Mouse (Mus musculus): ENCODE results near the gene Tbc1d1.
A peak's percentile ranks its signal among the peaks of the same experiment; 100 is the strongest.

The Tbc1d1 gene

DNA sequence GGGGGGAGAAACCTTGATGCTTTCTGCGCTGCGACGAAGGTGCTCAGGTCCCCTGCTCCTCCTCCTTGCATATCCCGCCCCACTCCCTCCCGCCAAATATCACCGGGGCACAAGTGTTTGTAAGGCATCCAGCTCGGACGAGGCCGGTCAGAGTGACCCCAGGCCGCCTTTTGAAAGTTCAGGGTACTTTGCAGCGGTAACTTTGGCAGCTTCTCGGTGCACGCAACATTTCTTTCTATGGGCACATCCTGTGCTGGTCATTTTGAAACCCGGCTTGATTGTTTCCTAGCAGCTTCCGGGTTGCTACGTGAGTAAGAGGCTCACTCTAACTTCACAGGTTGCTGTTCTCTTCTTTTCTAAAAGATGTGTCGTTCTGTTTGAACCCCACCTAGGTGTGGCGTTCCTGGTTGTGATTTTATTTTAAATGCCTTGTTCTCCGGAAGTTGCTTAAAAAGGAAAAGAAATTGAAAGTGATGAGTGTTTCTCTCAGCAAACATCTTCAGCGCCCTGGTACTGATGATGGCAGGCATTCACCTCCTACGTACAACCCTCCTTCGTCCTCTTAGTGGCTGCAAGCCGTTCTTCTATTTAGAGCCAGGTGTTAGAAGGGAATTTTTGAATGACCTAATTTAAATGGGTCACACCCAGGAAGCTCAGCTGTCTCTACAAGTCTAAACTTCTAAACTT is 4.7 kb downstream of the Tbc1d1 start:
- DNase-seq (ENCODE audit: low spot score in 2 of 2): peak; percentile 21 to 28

DNA sequence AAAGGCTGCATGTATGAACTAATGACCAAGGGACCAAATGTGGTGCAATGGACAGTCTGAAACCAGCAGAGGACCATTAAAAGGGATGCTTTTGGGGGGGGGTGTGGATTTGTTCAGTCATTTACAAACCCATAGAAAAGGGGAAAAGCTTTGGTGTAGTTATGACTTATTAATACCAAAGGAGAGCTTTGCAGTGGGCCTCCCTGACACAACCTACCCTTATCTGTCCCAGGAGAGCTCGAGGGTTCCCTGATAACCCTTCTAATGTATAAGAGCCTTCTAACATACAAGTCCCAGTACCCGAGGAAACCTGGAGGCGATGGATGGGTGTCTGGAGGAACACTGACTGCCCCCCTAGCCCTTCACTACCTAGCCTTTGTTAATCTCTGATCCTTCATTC is 5.8 kb downstream of the Tbc1d1 start:
- DNase-seq (ENCODE audit: low spot score in 2 of 2): no peak

DNA sequence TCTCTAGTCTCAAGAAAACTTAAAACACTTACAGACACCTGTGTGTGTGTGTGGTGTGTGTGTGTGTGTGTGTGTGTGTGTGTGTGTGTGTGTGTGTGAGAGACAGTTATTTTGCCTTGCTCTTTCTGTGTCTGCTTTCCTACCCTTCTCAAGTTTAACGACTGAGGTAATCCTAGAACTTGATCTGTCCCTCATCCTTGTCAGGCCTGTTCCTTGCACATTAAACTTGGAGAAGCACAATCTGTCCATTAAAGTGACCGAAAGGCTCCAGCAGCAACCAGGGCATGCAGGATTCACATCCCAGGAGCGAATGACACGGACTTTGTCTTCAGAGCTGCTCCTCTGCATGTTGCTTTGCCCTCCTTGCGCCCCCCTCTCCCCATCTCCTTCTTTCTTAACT is 6.5 kb downstream of the Tbc1d1 start:
- DNase-seq (ENCODE audit: low spot score in 2 of 2): no peak

DNA sequence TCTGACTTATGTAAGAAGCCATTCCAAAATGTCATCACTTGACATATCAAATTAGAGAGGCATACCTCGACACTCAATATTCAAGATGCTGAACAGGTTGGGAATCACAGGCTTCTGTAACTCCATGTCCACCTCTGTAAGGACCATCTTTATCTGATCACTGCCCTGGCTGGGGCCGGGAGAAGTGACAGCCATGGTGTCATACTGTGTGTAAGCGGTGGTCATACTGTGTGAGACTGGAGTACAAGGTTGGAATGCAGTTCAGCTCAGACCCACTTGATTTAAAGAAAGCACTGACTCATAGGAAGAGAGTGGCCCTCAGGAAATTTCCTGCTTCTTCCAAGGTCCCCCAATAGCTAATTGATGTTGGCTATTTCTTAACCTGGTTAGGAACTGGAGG is 8.3 kb downstream of the Tbc1d1 start:
- no peak for DNase-seq (ENCODE audit: low spot score in 2 of 2)

DNA sequence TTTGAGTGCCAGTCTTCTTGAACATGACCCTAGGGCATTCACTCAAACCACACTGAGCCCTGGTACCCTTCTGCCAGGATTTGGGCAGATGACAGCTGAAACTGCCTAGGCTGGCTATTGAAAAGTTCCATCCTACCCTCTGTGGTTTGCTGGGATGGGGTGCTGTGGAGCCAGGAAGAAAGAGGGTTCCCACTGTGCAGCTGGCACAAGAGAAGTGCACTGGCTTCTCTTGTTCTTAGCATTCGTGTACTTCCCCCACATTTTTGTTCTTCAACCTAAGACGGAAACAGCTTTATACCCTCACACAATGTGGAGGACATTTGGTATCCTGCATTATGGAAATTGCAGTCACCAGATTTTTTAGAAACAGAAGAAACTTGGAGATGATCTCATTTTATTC is 9.7 kb downstream of the Tbc1d1 start:
- DNase-seq (ENCODE audit: low spot score in 2 of 2): no peak

DNA sequence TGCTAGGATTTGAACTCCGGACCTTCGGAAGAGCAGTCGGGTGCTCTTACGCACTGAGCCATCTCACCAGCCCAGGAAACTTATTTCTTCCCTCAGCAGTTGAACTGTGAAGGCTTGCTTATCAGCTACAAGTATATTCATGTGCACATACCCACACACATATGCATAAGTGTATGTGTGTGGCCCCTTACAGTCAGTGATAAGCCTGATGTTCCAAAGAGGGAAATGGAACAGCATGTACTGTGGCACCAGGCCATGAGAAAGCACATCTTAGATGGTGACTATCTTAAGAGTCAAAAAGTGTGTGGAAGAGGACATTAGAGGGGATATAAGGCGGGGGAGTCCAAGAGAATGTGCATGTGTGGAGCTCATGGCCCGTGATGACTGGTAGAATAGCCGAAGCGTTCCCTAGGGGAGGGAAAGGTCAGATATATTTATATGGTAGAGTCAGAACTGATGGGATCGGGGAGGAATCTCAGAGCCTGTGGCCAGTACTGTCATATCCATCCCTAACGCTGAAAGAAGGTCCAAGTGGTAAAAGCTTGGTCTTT is 13.0 kb downstream of the Tbc1d1 start:
- no peak for DNase-seq (ENCODE audit: low spot score in 2 of 2)

DNA sequence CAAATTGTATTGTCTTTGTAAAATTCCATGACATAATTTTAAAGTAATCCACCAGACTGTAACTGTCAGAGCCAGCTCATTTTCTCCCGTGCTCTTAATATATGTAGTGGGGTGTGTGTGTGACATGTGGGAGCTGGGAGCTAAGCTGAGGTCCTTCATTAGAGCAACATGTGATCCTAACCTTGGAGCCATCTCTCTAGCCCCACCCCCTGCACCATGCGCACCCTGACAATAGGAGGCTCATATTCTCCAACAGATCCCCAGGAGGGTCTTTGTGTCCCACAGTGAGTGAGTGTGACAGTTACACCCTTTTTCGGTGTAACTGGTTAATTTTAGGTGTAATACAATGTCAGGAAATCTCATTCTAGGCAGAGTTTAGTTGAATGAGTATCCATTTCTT is 16.8 kb downstream of the Tbc1d1 start:
- DNase-seq (ENCODE audit: low spot score in 2 of 2): no peak

DNA sequence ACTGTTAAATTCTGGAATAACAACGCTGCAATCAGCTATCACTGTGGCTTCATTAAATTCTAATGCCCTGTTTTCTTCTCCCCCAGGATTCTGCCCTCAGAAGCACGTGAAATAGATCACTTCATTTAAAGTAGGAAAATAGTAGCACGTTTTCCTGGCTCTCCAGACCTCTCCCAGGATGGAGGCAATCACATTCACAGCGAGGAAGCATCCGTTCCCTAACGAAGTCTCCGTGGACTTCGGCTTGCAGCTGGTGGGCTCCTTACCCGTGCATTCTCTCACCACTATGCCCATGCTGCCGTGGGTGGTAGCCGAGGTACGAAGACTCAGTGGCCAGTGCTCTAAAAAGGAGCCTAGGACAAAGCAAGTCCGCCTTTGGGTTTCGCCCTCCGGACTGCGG is 17.2 kb downstream of the Tbc1d1 start:
- no peak for DNase-seq (ENCODE audit: low spot score in 2 of 2)

DNA sequence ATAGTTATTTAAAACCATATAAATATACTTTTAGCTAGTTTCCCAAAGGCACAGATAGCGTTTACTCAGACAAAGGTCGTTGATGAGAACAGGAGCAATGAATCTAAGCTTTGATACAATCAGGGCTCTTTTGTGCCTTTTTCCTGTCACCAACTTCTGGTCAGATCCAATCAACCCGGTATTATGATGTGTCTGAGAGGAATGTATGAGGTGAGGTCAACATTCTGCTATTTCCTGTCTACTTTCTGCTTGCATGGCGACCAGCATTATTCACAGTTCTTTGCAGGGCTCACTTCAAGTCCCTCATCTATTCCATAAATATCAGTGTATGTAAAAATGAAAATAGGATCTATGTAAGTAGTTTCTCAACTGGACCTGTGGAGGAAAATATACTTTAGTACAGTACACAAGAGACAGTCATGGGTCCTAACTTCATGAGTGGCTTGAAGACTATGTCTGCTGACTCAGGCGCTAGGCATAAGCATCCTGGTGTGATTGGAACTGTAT is 18.4 kb downstream of the Tbc1d1 start:
- DNase-seq (ENCODE audit: low spot score in 2 of 2): no peak

DNA sequence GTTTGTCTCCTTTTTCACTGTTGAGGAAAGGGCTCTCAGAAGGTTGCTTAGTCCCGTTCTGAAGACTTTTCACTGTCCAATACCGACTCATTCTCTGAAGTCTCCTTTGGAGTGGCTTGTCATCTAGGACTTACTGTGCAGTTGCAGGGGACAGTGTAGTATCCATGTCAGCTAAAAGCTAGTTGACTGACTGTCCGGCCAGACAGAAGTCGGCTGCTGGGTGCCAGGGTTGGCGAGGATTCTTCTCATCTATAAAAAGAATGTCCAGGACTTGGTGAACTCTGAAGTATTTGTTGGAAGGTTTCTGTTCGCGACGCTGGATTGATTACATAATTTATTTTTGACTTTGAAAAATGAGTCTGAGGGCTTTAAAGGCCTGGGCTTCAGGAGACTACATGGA is 24.4 kb downstream of the Tbc1d1 start:
- DNase-seq (ENCODE audit: low spot score in 2 of 2): no peak

DNA sequence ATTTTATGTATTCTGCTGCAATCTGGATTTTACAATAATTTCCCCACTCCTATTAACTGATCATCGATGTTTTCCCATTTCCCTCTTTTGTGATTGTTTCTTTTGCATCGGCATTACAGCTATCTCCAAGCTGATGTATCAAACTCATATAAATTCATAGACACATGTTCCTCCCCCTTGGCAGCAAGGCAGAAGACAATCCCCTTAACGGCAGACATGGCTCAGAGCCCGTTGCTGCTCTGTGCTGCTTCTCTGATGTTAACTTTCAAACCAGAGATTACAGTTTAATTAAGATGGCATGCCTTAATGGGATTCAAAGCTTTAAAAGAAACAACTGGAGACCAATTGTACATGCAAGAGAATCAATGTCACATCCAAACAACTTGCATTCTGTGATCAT is 27.6 kb downstream of the Tbc1d1 start:
- DNase-seq (ENCODE audit: low spot score in 2 of 2): no peak

DNA sequence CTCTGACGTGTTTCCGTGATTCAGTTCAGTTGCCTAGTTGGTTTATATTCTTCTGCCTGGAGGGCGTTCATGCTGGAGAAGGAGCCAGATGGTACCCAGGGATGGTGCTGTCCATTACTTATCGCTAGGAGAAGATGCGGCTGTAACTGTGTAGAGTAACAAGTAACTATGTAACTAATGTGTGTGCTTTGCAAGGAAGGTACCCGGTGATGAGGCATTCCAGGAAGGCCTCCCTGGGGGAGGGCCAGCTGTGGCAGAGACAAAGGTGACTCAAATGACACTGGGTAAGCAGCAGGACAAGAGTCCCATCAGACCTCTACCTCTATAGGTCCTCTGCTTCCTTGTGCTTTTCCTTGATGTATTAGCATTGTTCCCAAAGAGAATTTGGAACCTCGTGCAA is 29.2 kb downstream of the Tbc1d1 start:
- no peak for DNase-seq (ENCODE audit: low spot score in 2 of 2)

DNA sequence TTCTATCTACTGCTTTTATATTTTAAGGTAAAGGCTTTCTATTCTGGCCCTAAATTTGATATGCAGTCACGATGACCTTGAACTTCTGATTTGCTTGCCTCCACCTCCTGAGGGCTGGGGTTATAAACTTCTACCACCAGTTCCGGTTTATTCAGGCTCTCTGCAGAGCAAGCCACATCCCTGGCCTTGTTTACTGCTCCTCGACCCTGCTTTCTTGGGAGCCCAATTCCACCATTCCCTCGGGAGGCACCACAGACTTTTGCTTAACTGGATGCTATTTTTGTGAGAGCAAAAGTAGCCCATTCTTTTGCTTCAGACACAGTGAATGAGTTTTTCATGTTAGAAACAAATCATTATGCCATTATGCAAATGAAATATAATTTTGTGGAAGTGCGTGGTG is 30.5 kb downstream of the Tbc1d1 start:
- DNase-seq (ENCODE audit: low spot score in 2 of 2): no peak

DNA sequence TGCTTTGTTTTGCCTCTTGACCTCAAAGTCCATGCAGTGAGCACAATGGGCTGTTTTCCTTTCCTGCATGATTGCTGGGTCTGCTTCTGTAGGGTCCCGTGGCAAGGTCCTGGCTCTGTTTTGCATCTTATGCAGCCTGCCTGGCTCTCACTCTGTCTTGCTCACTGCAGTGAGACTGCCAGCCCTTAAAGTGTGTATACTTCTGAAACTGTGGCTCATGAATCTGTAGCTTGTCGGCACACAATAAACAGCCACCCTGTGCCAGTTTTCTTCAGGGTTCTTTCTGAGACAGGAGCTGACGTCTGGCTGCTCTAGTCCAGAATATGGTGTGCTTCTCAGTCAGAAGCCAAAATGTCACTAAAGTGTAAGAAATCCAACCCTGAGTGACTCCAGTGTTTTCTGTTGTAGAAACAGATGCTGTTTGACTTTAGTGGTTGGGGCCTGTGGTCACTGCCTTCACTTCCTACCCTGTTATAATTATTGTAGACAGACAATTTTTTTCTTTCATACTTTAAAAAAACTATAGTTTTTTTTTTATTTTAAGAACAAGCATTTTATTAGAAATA is 32.1 kb downstream of the Tbc1d1 start:
- no peak for DNase-seq (ENCODE audit: low spot score in 2 of 2)

DNA sequence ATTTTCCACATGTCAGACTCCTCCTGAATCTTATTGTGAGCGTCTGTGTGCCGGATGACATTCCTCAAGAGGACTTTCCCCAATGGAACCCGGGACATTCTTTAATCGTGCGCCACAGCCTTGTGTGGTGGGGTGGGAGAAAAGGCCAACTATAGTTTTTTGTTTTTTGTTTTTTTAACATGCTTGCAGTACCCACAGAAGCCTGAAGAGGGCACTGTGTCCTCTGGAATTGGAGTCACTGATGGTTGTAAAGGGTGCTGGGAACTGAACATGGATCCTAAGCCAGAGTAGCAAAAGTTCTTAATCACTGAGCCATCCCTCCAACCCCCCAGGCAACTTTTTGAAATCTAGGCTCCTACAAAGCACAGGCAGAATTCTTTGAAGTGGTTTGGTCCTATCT is 34.8 kb downstream of the Tbc1d1 start:
- DNase-seq (ENCODE audit: low spot score in 2 of 2): no peak

DNA sequence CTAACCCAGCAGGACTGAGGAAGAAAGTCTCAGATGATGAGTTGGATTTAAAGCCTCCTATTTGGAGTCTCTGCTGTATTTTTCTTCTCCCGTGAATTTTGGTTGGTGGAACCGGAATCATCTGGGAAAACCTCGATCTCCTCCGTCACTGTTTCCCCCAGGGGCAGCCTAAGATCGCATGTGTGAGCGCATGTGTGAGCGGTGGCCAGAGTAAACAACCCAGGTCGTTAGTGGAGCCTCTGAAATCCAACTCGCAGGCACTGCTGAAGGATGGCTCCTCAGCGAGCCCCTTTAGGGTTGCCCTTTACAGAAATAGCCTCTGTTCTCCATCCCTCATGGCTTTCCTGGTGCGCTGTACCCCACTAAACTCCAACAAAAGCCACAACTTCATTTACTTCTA is 37.2 kb downstream of the Tbc1d1 start:
- DNase-seq (ENCODE audit: low spot score in 2 of 2): no peak

DNA sequence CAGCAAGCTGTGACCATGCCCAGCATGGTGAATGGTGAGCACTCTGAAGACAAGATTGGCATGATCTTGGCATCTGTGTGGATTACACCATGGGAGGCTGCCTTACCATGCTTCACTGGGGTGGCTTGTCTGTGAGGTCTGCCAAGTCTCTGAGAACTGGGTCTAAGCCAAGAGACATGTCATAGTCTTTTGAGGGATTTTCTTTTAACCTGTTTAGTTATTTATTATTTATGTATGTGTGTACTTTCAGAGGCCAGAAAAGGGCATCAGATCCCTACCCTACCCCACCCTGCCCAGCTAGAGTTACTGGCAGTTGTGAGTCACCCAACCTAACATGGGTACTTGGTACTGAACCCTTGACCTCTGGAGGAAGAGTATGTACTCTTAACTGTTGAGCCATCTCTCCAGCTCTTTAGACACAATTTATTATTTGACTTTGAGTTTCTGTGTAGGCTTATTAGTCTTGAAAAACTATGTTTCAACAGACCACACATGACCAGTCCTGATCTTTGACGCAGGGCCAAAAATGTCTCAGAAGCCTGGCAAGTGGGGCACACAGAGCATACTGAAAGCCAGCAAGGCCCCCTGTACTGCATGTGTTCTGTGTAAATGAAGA is 40.3 kb downstream of the Tbc1d1 start:
- DNase-seq (ENCODE audit: low spot score in 2 of 2): no peak

DNA sequence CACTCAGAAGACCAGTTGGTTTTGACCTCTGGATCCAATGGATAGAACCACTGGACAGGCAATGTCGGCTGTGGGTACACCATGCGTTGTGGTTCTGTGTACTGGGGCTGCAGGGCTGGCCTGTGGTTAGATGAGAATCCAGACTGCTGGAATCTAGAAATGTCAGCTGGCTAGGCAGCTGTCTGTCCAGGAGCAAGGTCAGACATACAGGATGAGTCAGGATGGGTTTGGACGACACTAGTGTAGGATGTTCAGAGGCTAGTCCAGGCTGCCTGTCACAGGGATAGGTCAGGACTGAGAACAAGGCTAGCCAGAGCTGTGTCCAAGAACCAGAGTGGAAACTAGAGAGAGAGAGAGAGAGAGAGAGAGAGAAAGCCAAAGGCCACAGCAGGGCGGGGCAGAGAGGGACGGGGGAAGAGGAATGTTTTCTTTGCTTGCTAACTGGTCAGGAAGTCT is 40.8 kb downstream of the Tbc1d1 start:
- no peak for DNase-seq (ENCODE audit: low spot score in 2 of 2)

DNA sequence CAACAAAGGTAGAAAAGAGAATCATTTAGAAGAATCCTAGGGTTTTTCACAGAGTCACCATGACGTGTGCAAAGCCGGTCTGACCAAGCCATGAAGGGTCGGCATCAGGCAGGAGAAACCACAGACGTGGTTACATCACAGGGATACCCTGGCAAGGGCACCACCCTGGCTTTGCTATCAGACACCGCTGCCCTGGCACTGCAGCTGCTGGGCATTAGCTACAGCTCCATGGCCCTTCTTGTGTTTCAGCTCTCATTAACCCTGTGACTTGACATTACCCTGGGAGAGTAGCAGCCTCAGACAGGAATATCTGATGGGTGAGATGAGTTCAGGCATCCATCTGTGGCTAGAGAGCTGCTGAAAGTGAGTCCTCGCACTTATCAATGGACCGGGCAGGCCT is 42.5 kb downstream of the Tbc1d1 start:
- no peak for DNase-seq (ENCODE audit: low spot score in 2 of 2)

DNA sequence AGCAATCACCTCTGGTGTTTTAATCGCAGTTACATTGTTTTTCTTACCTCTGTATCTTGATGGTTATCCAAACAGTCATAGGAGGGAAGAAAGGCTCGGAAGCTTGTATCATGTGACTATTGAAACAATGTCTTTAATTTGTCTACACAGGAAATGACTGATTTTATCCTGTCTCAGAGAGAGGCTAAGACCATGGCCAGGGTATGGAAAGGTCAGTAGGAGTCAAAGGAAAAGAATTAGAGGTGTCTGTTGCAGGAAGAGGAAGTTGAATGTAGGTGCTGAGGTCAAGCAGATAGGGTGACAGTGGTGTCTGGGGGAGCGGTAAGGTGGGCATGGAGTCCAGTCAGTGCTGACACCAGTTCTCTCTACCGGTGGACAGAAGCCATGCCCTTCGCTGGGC is 45.0 kb downstream of the Tbc1d1 start:
- no peak for DNase-seq (ENCODE audit: low spot score in 2 of 2)

DNA sequence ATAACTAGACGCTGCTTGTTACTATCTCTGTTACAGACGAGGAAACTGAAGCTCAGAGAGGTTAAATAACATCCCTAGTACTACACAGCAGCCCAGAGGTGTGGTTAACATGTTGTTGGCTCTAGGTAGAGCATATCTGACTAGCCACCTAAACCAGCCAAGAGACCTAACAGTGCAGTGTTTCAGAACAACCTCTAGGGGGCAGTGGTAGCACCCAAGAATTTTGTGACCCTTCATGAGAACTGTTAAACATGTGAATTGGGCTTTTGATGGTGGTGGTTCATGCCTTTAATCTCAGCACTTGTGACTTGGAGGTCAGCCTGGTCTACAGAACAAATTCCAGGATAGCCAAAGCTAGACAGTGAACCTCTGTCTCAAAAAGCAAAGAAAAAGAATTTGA is 46.2 kb downstream of the Tbc1d1 start:
- DNase-seq (ENCODE audit: low spot score in 2 of 2): peak; percentile 48 to 55

DNA sequence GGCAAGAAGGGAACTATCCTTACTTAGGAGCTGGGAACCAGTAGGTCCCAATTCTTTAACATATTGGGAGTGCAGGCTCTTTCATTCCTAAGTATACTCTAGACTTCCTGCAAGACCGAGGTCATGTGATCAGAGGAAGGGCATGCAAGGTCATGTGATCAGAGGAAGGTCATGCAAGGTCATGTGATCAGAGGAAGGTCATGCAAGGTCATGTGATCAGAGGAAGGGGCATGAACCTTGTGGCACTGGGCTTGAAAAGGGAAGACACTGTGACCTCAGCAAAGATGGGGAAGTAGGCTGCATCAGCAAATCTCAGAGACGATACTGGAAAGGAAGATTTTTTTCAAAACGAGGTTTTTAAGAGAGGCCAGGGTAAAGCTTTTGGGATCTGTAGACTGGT is 49.5 kb downstream of the Tbc1d1 start:
- DNase-seq (ENCODE audit: low spot score in 2 of 2): no peak

DNA sequence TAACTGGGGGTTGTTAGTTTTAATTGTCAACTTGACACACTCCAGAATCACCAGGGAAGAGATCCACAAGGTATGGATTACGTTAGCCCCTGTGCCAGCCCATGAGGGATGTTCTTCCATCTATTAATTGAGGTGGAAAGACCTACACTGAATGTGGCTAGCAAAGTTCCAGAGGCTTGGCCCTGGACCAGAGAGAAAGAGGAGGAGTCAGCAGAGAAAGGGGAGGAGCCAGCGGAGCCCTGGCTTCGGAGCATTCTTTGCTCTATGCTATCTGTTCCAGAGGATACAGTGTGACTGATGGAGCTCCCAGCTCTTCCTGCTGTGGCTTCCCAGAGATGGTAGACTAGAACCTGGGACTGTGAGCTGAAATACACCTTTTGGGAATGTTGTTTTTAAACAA is 50.3 kb downstream of the Tbc1d1 start:
- no peak for DNase-seq (ENCODE audit: low spot score in 2 of 2)
